In genomic region chr2:62746256-62746655, GRCm38 (mm10) we compare ENCODE assay signal across 16 mouse cellular contexts.
"Had no signal": no experiment of that assay in that cellular context is flagged by ENCODE, and none has a peak within 500 bp of the region (broad histone marks: within the 10 kb centered on the region; RNA-seq: fewer than 3 reads in every experiment).

No protein-coding gene starts in this region.

- H3K9me3 ChIP-seq: limb, embryonic 12.5 days; liver, embryonic 15.5 days; lung, embryonic 15.5 days; midbrain, embryonic 13.5 days; stomach, embryonic 15.5 days had no signal

- H3K4me3 ChIP-seq: limb, embryonic 12.5 days; liver, embryonic 15.5 days; lung, embryonic 15.5 days; midbrain, embryonic 13.5 days; stomach, embryonic 15.5 days had no signal

- H3K36me3 ChIP-seq: limb, embryonic 12.5 days; liver, embryonic 15.5 days; lung, embryonic 15.5 days; midbrain, embryonic 13.5 days; stomach, embryonic 15.5 days had no signal

- H3K4me1 ChIP-seq: limb, embryonic 12.5 days; liver, embryonic 15.5 days; lung, embryonic 15.5 days; midbrain, embryonic 13.5 days; stomach, embryonic 15.5 days had no signal

- ATAC-seq: midbrain, embryonic 13.5 days had no signal

- H3K4me2 ChIP-seq: limb, embryonic 12.5 days; liver, embryonic 15.5 days; lung, embryonic 15.5 days; midbrain, embryonic 13.5 days; stomach, embryonic 15.5 days had no signal

- DNase-seq: kidney, adult 11 months; kidney, adult 9 months; kidney, postnatal 36 days; layer of hippocampus, adult 9-11 months; layer of hippocampus, postnatal 36 days; lung, postnatal 14 days; right cerebral cortex, postnatal 14 days; thymus, adult 2 months; thymus, postnatal 25 days had no signal

- H3K9ac ChIP-seq: limb, embryonic 12.5 days; liver, embryonic 15.5 days; lung, embryonic 15.5 days; midbrain, embryonic 13.5 days; stomach, embryonic 15.5 days had no signal

- H3K27me3 ChIP-seq: limb, embryonic 12.5 days; liver, embryonic 15.5 days; lung, embryonic 15.5 days; midbrain, embryonic 13.5 days; stomach, embryonic 15.5 days had no signal

- H3K27ac ChIP-seq: kidney, postnatal 0 days; limb, embryonic 12.5 days; liver, embryonic 15.5 days; lung, embryonic 15.5 days; macrophage; midbrain, embryonic 13.5 days; stomach, embryonic 15.5 days had no signal
